Comparison of ENCODE assay signal across 7 mouse cellular contexts in the genomic region with DNA sequence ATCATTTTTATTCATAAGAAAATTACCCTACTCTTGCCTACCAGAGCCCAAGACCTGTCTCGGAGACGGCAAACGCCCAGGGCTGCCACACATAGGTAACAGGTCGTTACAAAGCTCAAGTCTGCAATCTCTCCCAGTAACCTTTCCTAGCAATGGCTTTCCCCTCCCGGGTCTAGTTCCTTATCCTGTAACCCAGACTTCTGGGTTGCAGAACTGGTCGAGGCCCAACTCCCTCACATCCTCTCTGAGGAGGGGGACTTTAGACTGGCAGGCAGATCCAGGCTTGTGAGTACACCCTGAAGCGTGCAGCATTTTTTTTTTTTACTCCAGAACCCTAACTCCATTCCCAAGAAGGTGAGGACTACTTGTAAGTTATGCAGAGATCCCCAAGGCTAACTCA. TPM values are rescaled to one million over a fixed set of nuclear protein-coding genes. Genes with fewer than 3 reads are reported as not detected.
DNase-seq lines count a peak whose midpoint lies in the region; ATAC-seq and TF ChIP-seq lines count a peak whose summit lies in the region.
"Not testable (repeated sequence)": the region's sequence is repeated elsewhere in the genome, so short reads cannot be mapped to it uniquely, and the experiment has no call there.

No protein-coding gene starts in this region.

- not testable (repeated sequence) for TF ChIP-seq POLR2A in kidney, adult 2 months (IDR thresholded peaks at IDR 0.05; ENCODE audit: low read depth, low read length); small intestine, adult 2 months (IDR thresholded peaks at IDR 0.05; ENCODE audit: low read depth, low read length)

- H3K27ac ChIP-seq in brown adipose tissue, adult 24 weeks (replicated peaks; ENCODE audit: low read depth, low read length); forebrain, embryonic 14.5 days (ENCODE audit: low read depth, low read length); hindbrain, embryonic 10.5 days; kidney, adult 2 months (ENCODE audit: insufficient read depth, low read depth, low read length); liver, embryonic 13.5 days; midbrain, embryonic 12.5 days (replicated peaks); small intestine, adult 2 months (ENCODE audit: insufficient read depth, low read depth, low read length): not testable (repeated sequence)

- ATAC-seq in forebrain, embryonic 14.5 days; liver, embryonic 13.5 days (ENCODE audit: low read depth); midbrain, embryonic 12.5 days (ENCODE audit: low FRiP score, low read depth): not testable (repeated sequence)

- H3K4me1 ChIP-seq in brown adipose tissue, adult 24 weeks (ENCODE audit: control insufficient read depth, insufficient read depth, insufficient read length, low read length); forebrain, embryonic 14.5 days (ENCODE audit: control insufficient read depth, insufficient read depth, low read length); kidney, adult 2 months (ENCODE audit: control insufficient read depth, insufficient read depth, low read length); small intestine, adult 2 months (ENCODE audit: control insufficient read depth, insufficient read depth, insufficient read length, low read length): not testable (repeated sequence)
- H3K4me1 ChIP-seq in hindbrain, embryonic 10.5 days (replicated peaks), result peaks cover 19% of the 10 kb centered on the region
- H3K4me1 ChIP-seq in liver, embryonic 13.5 days (replicated peaks), result peaks cover 20% of the 10 kb centered on the region
- H3K4me1 ChIP-seq in midbrain, embryonic 12.5 days, result peaks cover 12% of the 10 kb centered on the region

- H3K36me3 ChIP-seq in forebrain, embryonic 14.5 days (ENCODE audit: control insufficient read depth, insufficient read depth, low read length); hindbrain, embryonic 10.5 days; kidney, adult 2 months (ENCODE audit: control insufficient read depth, insufficient read depth, low read length); liver, embryonic 13.5 days; midbrain, embryonic 12.5 days; small intestine, adult 2 months (ENCODE audit: control insufficient read depth, insufficient read depth, low read length): not testable (repeated sequence)

- WGBS in forebrain, embryonic 14.5 days, result 54% methylated on average over 7 of the region's 7 CpGs
- 63% methylated on average over 7 of the region's 7 CpGs for WGBS in hindbrain, embryonic 10.5 days
- 57% methylated on average over 7 of the region's 7 CpGs for WGBS in kidney, adult 2 months
- WGBS in liver, embryonic 13.5 days (ENCODE audit: insufficient replicate concordance), result 49% methylated on average over 7 of the region's 7 CpGs
- WGBS in midbrain, embryonic 12.5 days, result 64% methylated on average over 7 of the region's 7 CpGs
- 58% methylated on average over 7 of the region's 7 CpGs for WGBS in small intestine, adult 2 months

- peak overlapping the region; percentile 84; the same call in 1 of the 2 replicates for H3K9ac ChIP-seq in forebrain, embryonic 14.5 days (ENCODE audit: low read length)
- not testable (repeated sequence) for H3K9ac ChIP-seq in liver, embryonic 13.5 days; midbrain, embryonic 12.5 days (replicated peaks)

- H3K27me3 ChIP-seq in forebrain, embryonic 14.5 days (replicated peaks; ENCODE audit: control insufficient read depth, insufficient read depth, low read length); hindbrain, embryonic 10.5 days (ENCODE audit: insufficient read depth, poor library complexity, severe bottlenecking); kidney, adult 2 months (replicated peaks; ENCODE audit: control insufficient read depth, insufficient read depth, low read length); liver, embryonic 13.5 days; midbrain, embryonic 12.5 days; small intestine, adult 2 months (ENCODE audit: control insufficient read depth, insufficient read depth, low read length): not testable (repeated sequence)

- H3K4me3 ChIP-seq in brown adipose tissue, adult 24 weeks (ENCODE audit: insufficient read depth, low read depth, low read length), result peak overlapping the region; percentile 93; the same call in 1 of the 2 replicates
- peak overlapping the region; percentile 67 for H3K4me3 ChIP-seq in forebrain, embryonic 14.5 days (ENCODE audit: low read depth, low read length)
- peak overlapping the region; percentile 56 for H3K4me3 ChIP-seq in hindbrain, embryonic 10.5 days
- H3K4me3 ChIP-seq in kidney, adult 2 months (ENCODE audit: insufficient read depth, low read depth, low read length), result peak overlapping the region; percentile 24; the same call in 1 of the 2 replicates
- H3K4me3 ChIP-seq in liver, embryonic 13.5 days (replicated peaks), result peak overlapping the region; percentile 68
- peak overlapping the region; percentile 63 for H3K4me3 ChIP-seq in midbrain, embryonic 12.5 days
- peak overlapping the region; percentile 20 for H3K4me3 ChIP-seq in small intestine, adult 2 months (ENCODE audit: low read depth, low read length)

- not testable (repeated sequence) for DNase-seq in forebrain, embryonic 14.5 days (ENCODE audit: low spot score); hindbrain, embryonic 10.5 days (ENCODE audit: low spot score); kidney, adult 2 months; liver, embryonic 13.5 days

- not testable (repeated sequence) for TF ChIP-seq CTCF in kidney, adult 2 months (conservative IDR thresholded peaks at IDR 0.05; ENCODE audit: insufficient read depth, insufficient read length, low read depth, low read length); small intestine, adult 2 months (IDR thresholded peaks at IDR 0.05; ENCODE audit: extremely low read depth, insufficient read length, insufficient replicate concordance, low read depth, low read length)

- peak overlapping the region; percentile 83 for H3K4me2 ChIP-seq in forebrain, embryonic 14.5 days (ENCODE audit: low read length)
- peak overlapping the region; percentile 85 for H3K4me2 ChIP-seq in liver, embryonic 13.5 days
- H3K4me2 ChIP-seq in midbrain, embryonic 12.5 days (replicated peaks), result peak overlapping the region; percentile 86

- not testable (repeated sequence) for H3K9me3 ChIP-seq in forebrain, embryonic 14.5 days (replicated peaks; ENCODE audit: control insufficient read depth, low read length); hindbrain, embryonic 10.5 days; liver, embryonic 13.5 days (replicated peaks); midbrain, embryonic 12.5 days

RNA-seq across cellular contexts. Expression of a gene that starts 46.0 kb away (rescaled TPM):
- polyA plus RNA-seq in brown adipose tissue, adult 24 weeks (2012; ENCODE audit: insufficient read depth, insufficient read length, missing spikeins), result 38.4 and 42.7 TPM in 2 replicates
- 1,124 and 1,383 TPM in 2 replicates for polyA plus RNA-seq in forebrain, embryonic 14.5 days (2014; fragmentation: Nextera tagmentation; extraction: Ambion mirVana)
- polyA plus RNA-seq in hindbrain, embryonic 10.5 days (2016; fragmentation: Nextera tagmentation; extraction: Ambion mirVana), result 585 and 814 TPM in 2 replicates
- polyA plus RNA-seq in kidney, adult 2 months (2012; rRNA removed), result 205 and 213 TPM in 2 replicates
- polyA plus RNA-seq in liver, embryonic 13.5 days (2015; fragmentation: Nextera tagmentation; extraction: Ambion mirVana), result 205 and 224 TPM in 2 replicates
- 776 and 817 TPM in 2 replicates for polyA plus RNA-seq in midbrain, embryonic 12.5 days (2016; fragmentation: Nextera tagmentation; extraction: Ambion mirVana)
- 186 and 349 TPM in 2 replicates for polyA plus RNA-seq in small intestine, adult 2 months (2012; rRNA removed)

Comparison
In these comparisons a context has a peak if more than half of its experiments do, and no peak if none do; other contexts are left out.
1. H3K4me3 ChIP-seq: peak in every context shown above with its lines; median percentile 93 in brown adipose tissue, adult 24 weeks; 68 in liver, embryonic 13.5 days; 67 in forebrain, embryonic 14.5 days; 63 in midbrain, embryonic 12.5 days; 56 in hindbrain, embryonic 10.5 days; 24 in kidney, adult 2 months; 20 in small intestine, adult 2 months.